Mouse (Mus musculus) thymus, adult 2 months (tissue): ENCODE measurements around the gene Gmppa.

Experiments used
- CTCF ChIP-seq: fragments of 200-500 bp; IDR thresholded peaks from 2 replicates; pipeline ENCODE4 v1.5.1; 2012; ENCODE audit warnings: mild to moderate bottlenecking, control low read depth, low read length, moderate library complexity, borderline replicate concordance; ENCODE audit not compliant: control insufficient read depth, poor library complexity, insufficient read depth; ENCODE audit errors: extremely low read depth
- POLR2A ChIP-seq: fragments of 200-500 bp; IDR thresholded peaks from 2 replicates; pipeline ENCODE4 v1.6.1; 2012; ENCODE audit warnings: mild to moderate bottlenecking, low read length, control low read depth, moderate library complexity; ENCODE audit not compliant: control insufficient read depth, poor library complexity, insufficient read depth; ENCODE audit errors: extremely low read depth

GRCm38 (mm10) chr1:75388898-75389515 is 46.7 kb upstream of the Gmppa start:
- TF ChIP-seq POLR2A = no peak
- no peak for TF ChIP-seq CTCF
